Mouse (Mus musculus) heart, embryonic 14.5 days (tissue): Measurements from ENCODE around the gene Tmem9b. TPM values are rescaled to one million over a fixed set of nuclear protein-coding genes. Genes with fewer than 3 reads are reported as not detected.

ENCODE experiments used
- ATAC-seq: fragments of 200-750 bp; cut with Nextera tagmentation; 2 replicates; pipeline ENCODE4 v1.8.0; 2017; ENCODE audit warnings: low read depth, moderate TSS enrichment; ENCODE audit not compliant: insufficient number of reproducible peaks, insufficient read depth, low FRiP score
- H3K27ac ChIP-seq, 2 experiments: fragments of 200-500 bp in 1 of 2; fragments of 300-500 bp in 1 of 2; sonication (generic) in 1 of 2; replicated peaks in 1 of 2; 2 replicates each; pipeline ENCODE4 v1.5.1; 2012 to 2014; ENCODE audit warnings: low read depth in 2 of 2, low read length in 2 of 2, control low read depth in 1 of 2, mild to moderate bottlenecking in 1 of 2, mixed read lengths in 1 of 2; ENCODE audit not compliant: control insufficient read depth in 1 of 2, insufficient read depth in 1 of 2
- H3K27me3 ChIP-seq: fragments of 300-500 bp; sonication (generic); 2 replicates; pipeline ENCODE4 v1.6.1; 2014; ENCODE audit warnings: mild to moderate bottlenecking, low read length, control low read depth; ENCODE audit not compliant: control insufficient read depth, insufficient read depth
- H3K36me3 ChIP-seq: fragments of 300-500 bp; sonication (generic); 2 replicates; pipeline ENCODE4 v1.6.1; 2014; ENCODE audit warnings: mild to moderate bottlenecking, control low read depth, low read length, mixed read lengths; ENCODE audit not compliant: control insufficient read depth, insufficient read depth
- H3K4me1 ChIP-seq, 2 experiments: fragments of 200-500 bp in 1 of 2; fragments of 300-500 bp in 1 of 2; sonication (generic) in 1 of 2; 2 replicates each; pipeline ENCODE4 v1.6.1; 2012 to 2014; ENCODE audit warnings: low read length in 2 of 2, control low read depth in 1 of 2, mixed read lengths in 1 of 2; ENCODE audit not compliant: control insufficient read depth in 2 of 2, insufficient read depth in 2 of 2
- H3K4me2 ChIP-seq: fragments of 300-500 bp; sonication (generic); 2 replicates; pipeline ENCODE4 v1.6.1; 2014; ENCODE audit warnings: mild to moderate bottlenecking, low read length
- H3K4me3 ChIP-seq, 2 experiments: fragments of 200-500 bp in 1 of 2; fragments of 300-500 bp in 1 of 2; sonication (generic) in 1 of 2; 2 replicates each; pipeline ENCODE4 v1.5.1; 2012 to 2014; ENCODE audit warnings: low read length in 2 of 2, mild to moderate bottlenecking in 2 of 2, control low read depth in 1 of 2, low read depth in 1 of 2, moderate library complexity in 1 of 2; ENCODE audit not compliant: control insufficient read depth in 1 of 2, insufficient read depth in 1 of 2
- H3K9ac ChIP-seq: fragments of 300-500 bp; sonication (generic); 2 replicates; pipeline ENCODE4 v1.6.1; 2014; ENCODE audit warnings: mild to moderate bottlenecking, low read length
- H3K9me3 ChIP-seq: fragments of 300-500 bp; sonication (generic); 2 replicates; pipeline ENCODE4 v1.6.1; 2016; ENCODE audit warnings: low read length, control low read depth; ENCODE audit not compliant: control insufficient read depth
- WGBS: fragments of 180-500 bp; shearing (Covaris S2); extraction: QIAGEN DNeasy Blood & Tissue Kit; methylation state at CpG from one replicate; pipeline ENCODE4 v1.1.7; 2014; 5-methylcytosine and 5-hydroxymethylcytosine counted together
- polyA plus RNA-seq: library from polyadenylated mRNA; unstranded; fragments of >200 nt; fragmentation: Nextera tagmentation; extraction: Ambion mirVana; gene quantifications from 2 replicates; pipeline ENCODE4 v1.2.1, GENCODE M21; 2014

Gene Tmem9b
- polyA plus RNA-seq: 64.2 and 66.1 TPM in 2 replicates

GRCm38 (mm10) chr7:109752008-109752925 lies at the start of gene Tmem9b:
Gene Tmem9b (minus strand): TSS chr7:109752875.
- WGBS: under 1% methylated on average over 73 of the region's 74 CpGs
- peak; percentile 76 for ATAC-seq
- peaks cover 17% of the 10 kb centered on the region; the same call in 1 of the 2 replicates for H3K36me3 ChIP-seq
- peaks cover 2 to 17% of the 10 kb centered on the region in 2 experiments; a peak in 3 of 4 replicates for H3K4me1 ChIP-seq
- H3K4me2 ChIP-seq: peak within 1 kb of the TSS; percentile 97
- no peaks in the 10 kb centered on the region for H3K9me3 ChIP-seq
- H3K9ac ChIP-seq: peak within 1 kb of the TSS; percentile 97
- H3K27me3 ChIP-seq: no peaks in the 10 kb centered on the region
- peak within 1 kb of the TSS; percentile 81 to 82 for H3K4me3 ChIP-seq
- peak within 1 kb of the TSS; percentile 59 to 83 for H3K27ac ChIP-seq

GRCm38 (mm10) chr7:109800626-109801025 lies 48.0 kb upstream of the Tmem9b start:
- Histone ChIP-seq H3K9me3 (no peaks in the 10 kb centered on the region), H3K9ac (no peak overlapping the region), H3K4me2 (no peak overlapping the region), H3K4me3 (no peak overlapping the region), H3K36me3 (no peaks in the 10 kb centered on the region), H3K27me3 (no peaks in the 10 kb centered on the region), H3K27ac (no peak overlapping the region), H3K4me1 (peaks cover 12 to 35% of the 10 kb centered on the region in 2 experiments)
- ATAC-seq: no peak
- 92% methylated on average over 4 of the region's 4 CpGs for WGBS

GRCm38 (mm10) chr7:109799168-109799567 lies 46.5 kb upstream of the Tmem9b start:
- ATAC-seq: no peak
- no peak overlapping the region for H3K27ac ChIP-seq
- no peaks in the 10 kb centered on the region for H3K27me3 ChIP-seq
- no peaks in the 10 kb centered on the region for H3K36me3 ChIP-seq
- H3K9ac ChIP-seq: no peak overlapping the region
- H3K4me1 ChIP-seq: peaks cover 20 to 41% of the 10 kb centered on the region in 2 experiments
- no peak overlapping the region for H3K4me3 ChIP-seq
- H3K4me2 ChIP-seq: no peak overlapping the region
- WGBS: 67% methylated on average over 11 of the region's 11 CpGs
- H3K9me3 ChIP-seq: no peaks in the 10 kb centered on the region

GRCm38 (mm10) chr7:109795564-109795963 lies 42.9 kb upstream of the Tmem9b start:
- no peak overlapping the region for H3K4me3 ChIP-seq
- no peaks in the 10 kb centered on the region for H3K36me3 ChIP-seq
- H3K4me2 ChIP-seq: peak overlapping the region; percentile 0; the same call in 1 of the 2 replicates
- no peaks in the 10 kb centered on the region for H3K27me3 ChIP-seq
- peak overlapping the region; percentile 73 to 76 for H3K27ac ChIP-seq
- H3K9me3 ChIP-seq: no peaks in the 10 kb centered on the region
- H3K4me1 ChIP-seq: peaks cover 13 to 21% of the 10 kb centered on the region in 2 experiments
- 18% methylated on average over 5 of the region's 5 CpGs for WGBS
- peak; percentile 69 for ATAC-seq
- no peak overlapping the region for H3K9ac ChIP-seq

GRCm38 (mm10) chr7:109794556-109794955 lies 41.9 kb upstream of the Tmem9b start:
- Histone ChIP-seq H3K36me3 (no peaks in the 10 kb centered on the region), H3K9ac (no peak overlapping the region), H3K27ac (peak overlapping the region in 1 of 2 experiments; percentile 76; a peak in 1 of 4 replicates), H3K9me3 (no peaks in the 10 kb centered on the region), H3K4me1 (peaks cover 13 to 21% of the 10 kb centered on the region in 2 experiments), H3K4me2 (no peak overlapping the region), H3K4me3 (no peak overlapping the region), H3K27me3 (no peaks in the 10 kb centered on the region)
- no peak for ATAC-seq
- 82% methylated on average over 2 of the region's 2 CpGs for WGBS

GRCm38 (mm10) chr7:109792759-109793158 lies 40.1 kb upstream of the Tmem9b start:
- H3K36me3 ChIP-seq: no peaks in the 10 kb centered on the region
- no peak overlapping the region for H3K9ac ChIP-seq
- ATAC-seq: no peak
- no peak overlapping the region for H3K4me3 ChIP-seq
- no peaks in the 10 kb centered on the region for H3K27me3 ChIP-seq
- no peak overlapping the region for H3K4me2 ChIP-seq
- H3K4me1 ChIP-seq: peaks cover 13 to 15% of the 10 kb centered on the region in 2 experiments
- WGBS: 69% methylated on average over 2 of the region's 2 CpGs
- no peaks in the 10 kb centered on the region for H3K9me3 ChIP-seq
- no peak overlapping the region for H3K27ac ChIP-seq

GRCm38 (mm10) chr7:109790818-109791217 lies 38.1 kb upstream of the Tmem9b start:
- Histone ChIP-seq H3K4me2 (no peak overlapping the region), H3K4me3 (no peak overlapping the region), H3K9me3 (no peaks in the 10 kb centered on the region), H3K9ac (no peak overlapping the region), H3K27me3 (no peaks in the 10 kb centered on the region), H3K4me1 (peaks cover 10% of the 10 kb centered on the region in 2 experiments), H3K36me3 (no peaks in the 10 kb centered on the region), H3K27ac (no peak overlapping the region)
- 69% methylated on average over 3 of the region's 3 CpGs for WGBS
- ATAC-seq: no peak
